Mouse (Mus musculus) stomach, embryonic 16.5 days (tissue): ENCODE measurements around the gene Brca2. TPM values are rescaled to one million over a fixed set of nuclear protein-coding genes. Genes with fewer than 3 reads are reported as not detected.

Experiments used
- ATAC-seq: fragments of 200-750 bp; cut with Nextera tagmentation; 2 replicates; pipeline ENCODE4 v1.8.0; 2017; ENCODE audit warnings: moderate number of reproducible peaks, moderate TSS enrichment; ENCODE audit not compliant: insufficient read depth, low FRiP score
- H3K27ac ChIP-seq: fragments of 300-500 bp; sonication (generic); 2 replicates; pipeline ENCODE4 v1.5.1; 2014; ENCODE audit warnings: low read length
- H3K27me3 ChIP-seq: fragments of 300-500 bp; sonication (generic); 2 replicates; pipeline ENCODE4 v1.6.1; 2014; ENCODE audit warnings: low read length, control low read depth, mixed read lengths; ENCODE audit not compliant: control insufficient read depth, insufficient read depth
- H3K36me3 ChIP-seq: fragments of 300-500 bp; sonication (generic); 2 replicates; pipeline ENCODE4 v1.6.1; 2014; ENCODE audit warnings: low read length; ENCODE audit not compliant: control insufficient read depth, insufficient read depth
- H3K4me1 ChIP-seq: fragments of 300-500 bp; sonication (generic); 2 replicates; pipeline ENCODE4 v1.6.1; 2014; ENCODE audit warnings: low read length, control low read depth, mixed read lengths; ENCODE audit not compliant: control insufficient read depth, insufficient read depth
- H3K4me2 ChIP-seq: fragments of 300-500 bp; sonication (generic); 2 replicates; pipeline ENCODE4 v1.6.1; 2014; ENCODE audit warnings: low read depth, low read length, mixed read lengths
- H3K4me3 ChIP-seq: fragments of 300-500 bp; sonication (generic); replicated peaks from 2 replicates; pipeline ENCODE4 v1.5.1; 2014; ENCODE audit warnings: mild to moderate bottlenecking, low read length
- H3K9ac ChIP-seq: fragments of 300-500 bp; sonication (generic); 2 replicates; pipeline ENCODE4 v1.6.1; 2014; ENCODE audit warnings: low read length
- H3K9me3 ChIP-seq: fragments of 300-500 bp; sonication (generic); replicated peaks from 2 replicates; pipeline ENCODE4 v1.6.1; 2016; ENCODE audit warnings: low read length, control low read depth; ENCODE audit not compliant: control insufficient read depth
- WGBS: fragments of 180-500 bp; shearing (Covaris S2); extraction: QIAGEN DNeasy Blood & Tissue Kit; methylation state at CpG from one replicate; pipeline ENCODE4 v1.1.7; 2014; 5-methylcytosine and 5-hydroxymethylcytosine counted together
- polyA plus RNA-seq: library from polyadenylated mRNA; unstranded; fragments of >200 nt; fragmentation: Nextera tagmentation; extraction: Ambion mirVana; gene quantifications from 2 replicates; pipeline ENCODE4 v1.2.1, GENCODE M21; 2015

Gene Brca2
- polyA plus RNA-seq, 1 experiment from 2014 or later: 16.1 TPM

DNA sequence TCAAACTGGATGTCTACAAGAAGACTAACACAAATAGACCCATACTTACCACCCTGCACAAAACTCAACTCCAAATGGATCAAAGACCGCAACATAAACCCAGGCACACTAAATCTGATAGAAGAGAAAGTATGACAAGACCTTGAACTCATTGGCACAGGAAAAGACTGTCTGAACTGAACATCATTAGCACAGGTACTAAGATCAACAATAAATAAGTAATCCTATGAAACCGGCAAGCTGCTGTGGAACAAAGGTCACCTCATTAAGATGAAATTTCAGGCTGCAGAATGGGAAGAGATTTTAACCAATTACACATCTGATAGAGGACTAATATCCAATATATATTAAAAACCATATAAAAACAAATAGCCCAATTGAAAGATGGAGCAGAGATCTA, 93.8 kb downstream of the Brca2 start:
- Histone ChIP-seq H3K9me3 (no peaks in the 10 kb centered on the region), H3K27me3 (no peaks in the 10 kb centered on the region), H3K36me3 (no peaks in the 10 kb centered on the region), H3K4me2 (no peak overlapping the region), H3K4me3 (no peak overlapping the region), H3K27ac (no peak overlapping the region), H3K9ac (no peak overlapping the region), H3K4me1 (no peaks in the 10 kb centered on the region)
- WGBS: 91% methylated on average over 2 of the region's 2 CpGs
- no peak for ATAC-seq

DNA sequence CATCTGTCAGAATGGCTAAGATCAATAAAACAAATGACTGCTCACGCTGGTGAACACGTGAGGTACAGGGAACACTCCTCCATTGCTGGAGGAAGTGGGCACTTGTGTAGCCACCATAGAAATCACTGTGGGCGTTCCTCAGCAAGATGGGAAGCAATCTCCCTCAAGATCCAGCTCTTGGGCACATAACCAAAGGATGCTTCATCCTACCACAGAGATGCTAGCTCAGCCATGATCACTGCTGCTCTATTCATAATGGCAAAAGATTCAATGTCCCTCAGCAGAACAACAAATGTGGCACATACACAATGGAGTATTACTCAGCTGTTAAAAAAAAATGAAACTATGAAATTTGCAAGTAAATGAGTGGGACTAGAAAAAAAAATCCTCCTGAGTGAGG, 94.3 kb downstream of the Brca2 start:
- Histone ChIP-seq H3K9ac (no peak overlapping the region), H3K36me3 (no peaks in the 10 kb centered on the region), H3K9me3 (no peaks in the 10 kb centered on the region), H3K4me1 (no peaks in the 10 kb centered on the region), H3K4me3 (no peak overlapping the region), H3K27me3 (no peaks in the 10 kb centered on the region), H3K27ac (no peak overlapping the region), H3K4me2 (no peak overlapping the region)
- WGBS: 67% methylated on average over 3 of the region's 3 CpGs
- no peak for ATAC-seq

DNA sequence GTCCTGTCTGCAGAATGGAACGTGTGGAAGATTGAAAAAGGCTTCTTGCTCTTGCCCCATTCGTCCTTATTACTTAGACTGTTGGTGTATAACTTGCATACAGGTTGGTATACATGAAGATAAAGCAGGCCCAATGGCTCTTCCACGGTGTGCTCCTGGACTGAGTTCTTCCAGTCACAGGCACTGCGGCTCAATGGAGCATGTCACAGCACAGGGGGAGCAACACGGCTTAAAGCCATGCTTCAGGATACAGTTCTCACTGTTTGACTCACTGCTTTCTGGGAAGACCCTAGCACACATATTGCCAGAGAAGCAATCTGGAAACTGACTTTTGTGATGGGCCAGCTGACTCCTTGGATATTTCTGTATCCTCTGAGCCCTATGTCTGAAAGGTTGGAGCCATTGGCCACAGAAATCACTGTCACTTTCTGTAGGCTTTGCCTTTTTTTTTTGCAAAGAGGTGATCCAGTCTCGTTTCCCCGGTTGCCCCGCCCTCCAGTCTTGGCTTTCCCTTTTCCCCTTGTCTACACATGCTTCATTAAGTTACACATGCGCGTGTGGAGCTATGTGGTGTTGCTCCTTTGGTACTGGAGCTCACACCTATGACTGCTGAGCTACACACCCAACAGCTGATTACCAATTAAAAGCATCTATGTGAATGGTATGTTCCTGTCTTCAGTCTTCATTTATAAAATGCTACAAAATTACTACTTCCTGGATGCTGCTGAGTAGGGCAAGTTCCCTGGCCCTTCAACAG, 96.3 kb downstream of the Brca2 start:
- no peak for ATAC-seq
- WGBS: 83% methylated on average over 10 of the region's 10 CpGs
- no peak overlapping the region for H3K4me2 ChIP-seq

More for the DNA sequence above, 96.3 kb downstream of the Brca2 start:
- Histone ChIP-seq H3K4me1 (no peaks in the 10 kb centered on the region), H3K27me3 (no peaks in the 10 kb centered on the region), H3K27ac (no peak overlapping the region), H3K36me3 (no peaks in the 10 kb centered on the region), H3K9ac (no peak overlapping the region), H3K9me3 (no peaks in the 10 kb centered on the region), H3K4me3 (no peak overlapping the region)

Other genes starting within 250 kb of the Brca2 start
- not detected in 2 replicates for gene Zar1l, start 4.5 kb upstream of the Brca2 start, polyA plus RNA-seq
- 6.6 and 8.3 TPM in 2 replicates for gene N4bp2l1, start 74.6 kb downstream of the Brca2 start, polyA plus RNA-seq
- gene N4bp2l2, start 143.6 kb downstream of the Brca2 start, polyA plus RNA-seq: 34.1 and 37.6 TPM in 2 replicates
- 28.8 and 28.9 TPM in 2 replicates for gene Pds5b, start 151.1 kb downstream of the Brca2 start, polyA plus RNA-seq